Mouse (Mus musculus): ENCODE measurements around the gene Foxi2. TPM values are rescaled to one million over a fixed set of nuclear protein-coding genes. Genes with fewer than 3 reads are reported as not detected.

Gene Foxi2
- not detected for total RNA-seq (2021)
- polyA plus RNA-seq (2012; rRNA removed), result not detected in 2 replicates
- long read RNA-seq, result 0 reads

- no peak for DNase-seq
Measured at GRCm38 (mm10) chr7:135410237-135410965, at the start of gene Foxi2. Foxi2 (plus strand) TSS chr7:135410308.

- no peak for DNase-seq
Measured at GRCm38 (mm10) chr7:135364606-135365005, 45.5 kb upstream of the Foxi2 start.

GRCm38 (mm10) chr7:135376048-135376447 is 34.1 kb upstream of the Foxi2 start:
- no peak for DNase-seq

GRCm38 (mm10) chr7:135376932-135377331 is 33.2 kb upstream of the Foxi2 start:
- peak; percentile 8 for DNase-seq

GRCm38 (mm10) chr7:135378331-135378730 is 31.8 kb upstream of the Foxi2 start:
- DNase-seq, result peak; percentile 24

GRCm38 (mm10) chr7:135389039-135389438 is 21.1 kb upstream of the Foxi2 start:
- no peak for DNase-seq

- DNase-seq, result no peak
Measured at GRCm38 (mm10) chr7:135392949-135393542, 17.1 kb upstream of the Foxi2 start.

GRCm38 (mm10) chr7:135394436-135394835 is 15.7 kb upstream of the Foxi2 start:
- DNase-seq, result no peak

GRCm38 (mm10) chr7:135395242-135395641 is 14.9 kb upstream of the Foxi2 start:
- DNase-seq, result no peak

- DNase-seq, result no peak
Measured at GRCm38 (mm10) chr7:135397096-135397495, 13.0 kb upstream of the Foxi2 start.

GRCm38 (mm10) chr7:135397874-135398273 is 12.2 kb upstream of the Foxi2 start:
- DNase-seq, result no peak

GRCm38 (mm10) chr7:135403416-135403815 is 6.7 kb upstream of the Foxi2 start:
- peak; percentile 63 for DNase-seq

- no peak for DNase-seq
Measured at GRCm38 (mm10) chr7:135406761-135407160, 3.3 kb upstream of the Foxi2 start.

- no peak for DNase-seq
Measured at GRCm38 (mm10) chr7:135408501-135408900, 1.6 kb upstream of the Foxi2 start.

GRCm38 (mm10) chr7:135412357-135412756 is 2.2 kb downstream of the Foxi2 start:
- no peak for DNase-seq

- no peak for DNase-seq
Measured at GRCm38 (mm10) chr7:135428840-135429239, 18.7 kb downstream of the Foxi2 start.

GRCm38 (mm10) chr7:135430903-135431302 is 20.8 kb downstream of the Foxi2 start:
- no peak for DNase-seq

- no peak for DNase-seq
Measured at GRCm38 (mm10) chr7:135443903-135444302, 33.8 kb downstream of the Foxi2 start.

- no peak for DNase-seq
Measured at GRCm38 (mm10) chr7:135451340-135451739, 41.2 kb downstream of the Foxi2 start.

- DNase-seq, result no peak
Measured at GRCm38 (mm10) chr7:135452366-135452765, 42.3 kb downstream of the Foxi2 start.

GRCm38 (mm10) chr7:135453690-135454089 is 43.6 kb downstream of the Foxi2 start:
- DNase-seq, result no peak

Measured in adrenal gland, adult 2 months (tissue).